Mouse (Mus musculus) CH12.LX (cell line): ENCODE measurements around the gene Gm11938. TPM values are rescaled to one million over a fixed set of nuclear protein-coding genes. Genes with fewer than 3 reads are reported as not detected.

Experiments
- DNase-seq: peaks from one replicate; pipeline ENCODE4 v3.0.0-alpha.2; 2013; ENCODE audit errors: extremely low read depth
- H3K27ac ChIP-seq: 2 replicates; pipeline ENCODE4 v1.5.1; 2012; ENCODE audit warnings: low read depth, mild to moderate bottlenecking, control low read depth, moderate library complexity; ENCODE audit not compliant: insufficient read depth
- H3K27me3 ChIP-seq: replicated peaks from 2 replicates; pipeline ENCODE3; 2012; ENCODE audit warnings: inconsistent platforms
- H3K36me3 ChIP-seq, 2 experiments: replicated peaks in 1 of 2; 2 replicates each; pipeline versions ENCODE3 to v1.6.1; 2012; ENCODE audit warnings: inconsistent platforms in 1 of 2, low read length in 1 of 2, mild to moderate bottlenecking in 1 of 2, mixed read lengths in 1 of 2, moderate library complexity in 1 of 2; ENCODE audit not compliant: control insufficient read depth in 1 of 2, insufficient read depth in 1 of 2
- H3K4me1 ChIP-seq, 2 experiments: 2 replicates each; pipeline ENCODE4 v1.6.1; 2012; ENCODE audit warnings: inconsistent platforms in 1 of 2, moderate library complexity in 1 of 2; ENCODE audit not compliant: insufficient read depth in 2 of 2, control insufficient read depth in 1 of 2
- H3K4me2 ChIP-seq: 2 replicates; pipeline ENCODE4 v1.6.1; 2012; ENCODE audit warnings: low read depth, mild to moderate bottlenecking, control low read depth; ENCODE audit not compliant: poor library complexity, insufficient read depth, severe bottlenecking
- H3K4me3 ChIP-seq, 3 experiments: fragments of 150-350 bp in 1 of 3; sonication (generic) in 1 of 3; replicated peaks in 1 of 3; 2 replicates each; pipeline versions ENCODE3 to v1.5.1; 2011 to 2012; ENCODE audit warnings: low read depth in 2 of 3, low read length in 2 of 3, mild to moderate bottlenecking in 2 of 3, moderate library complexity in 2 of 3, control low read depth in 1 of 3, improper control_type of control experiment in 1 of 3, inconsistent platforms in 1 of 3, mixed read lengths in 1 of 3; ENCODE audit not compliant: poor library complexity in 1 of 3
- H3K79me2 ChIP-seq: replicated peaks from 2 replicates; pipeline ENCODE4 v1.6.1; 2012; ENCODE audit warnings: mild to moderate bottlenecking, moderate library complexity; ENCODE audit not compliant: control insufficient read depth, poor library complexity, insufficient read depth, severe bottlenecking; ENCODE audit errors: extremely low read depth
- H3K9ac ChIP-seq: 2 replicates; pipeline ENCODE4 v1.6.1; 2012; ENCODE audit warnings: low read depth, mild to moderate bottlenecking, control low read depth, moderate library complexity; ENCODE audit not compliant: insufficient read depth
- H3K9me3 ChIP-seq: replicated peaks from 2 replicates; pipeline ENCODE3; 2012; ENCODE audit warnings: low read length, inconsistent platforms, mixed read lengths
- BHLHE40 ChIP-seq: IDR thresholded peaks from 2 replicates; pipeline ENCODE4 v1.6.1; 2011; ENCODE audit warnings: mild to moderate bottlenecking, low read depth, low read length, improper control_type of control experiment
- CHD1 ChIP-seq: IDR thresholded peaks from 2 replicates; pipeline ENCODE4 v1.6.1; 2012; ENCODE audit warnings: low read depth, low read length, improper control_type of control experiment, inconsistent platforms
- E2F4 ChIP-seq: IDR thresholded peaks from 2 replicates; pipeline ENCODE4 v1.6.1; 2011; ENCODE audit warnings: low read depth, low read length, improper control_type of control experiment; ENCODE audit not compliant: insufficient replicate concordance
- IRF4 ChIP-seq: IDR thresholded peaks from 2 replicates; pipeline ENCODE4 v1.6.1; 2014; ENCODE audit warnings: low read depth, mild to moderate bottlenecking, inconsistent platforms, low read length, improper control_type of control experiment
- JUN ChIP-seq: IDR thresholded peaks from 2 replicates; pipeline ENCODE4 v1.6.1; 2011; ENCODE audit warnings: low read depth, mild to moderate bottlenecking, low read length, improper control_type of control experiment, moderate library complexity; ENCODE audit not compliant: insufficient read depth
- MAFK ChIP-seq: IDR thresholded peaks from 2 replicates; pipeline ENCODE4 v1.6.1; 2011; ENCODE audit warnings: low read length, improper control_type of control experiment; ENCODE audit not compliant: insufficient replicate concordance
- MAX ChIP-seq: IDR thresholded peaks from 2 replicates; pipeline ENCODE4 v1.6.1; 2011; ENCODE audit warnings: low read length, improper control_type of control experiment
- MEF2A ChIP-seq: IDR thresholded peaks from 2 replicates; pipeline ENCODE4 v1.6.1; 2014; ENCODE audit warnings: low read depth, mild to moderate bottlenecking, inconsistent platforms, low read length, improper control_type of control experiment, borderline replicate concordance
- MYC ChIP-seq: IDR thresholded peaks from 2 replicates; pipeline ENCODE4 v1.6.1; 2011; ENCODE audit warnings: low read depth, mild to moderate bottlenecking, improper control_type of control experiment, low read length
- NELFE ChIP-seq: IDR thresholded peaks from 2 replicates; pipeline ENCODE4 v1.6.1; 2011; ENCODE audit warnings: low read depth, low read length, improper control_type of control experiment
- NRF1 ChIP-seq: IDR thresholded peaks from 2 replicates; pipeline ENCODE4 v1.6.1; 2014; ENCODE audit warnings: low read depth, mild to moderate bottlenecking, inconsistent platforms, low read length, improper control_type of control experiment, moderate library complexity
- PAX5 ChIP-seq: IDR thresholded peaks from 2 replicates; pipeline ENCODE4 v1.6.1; 2012; ENCODE audit warnings: low read length, inconsistent platforms, mixed read lengths
- RAD21 ChIP-seq: IDR thresholded peaks from 2 replicates; pipeline ENCODE4 v1.6.1; 2011; ENCODE audit warnings: low read depth, mild to moderate bottlenecking, low read length, improper control_type of control experiment, moderate library complexity
- RCOR1 ChIP-seq: conservative IDR thresholded peaks from 2 replicates; pipeline ENCODE4 v1.6.1; 2012; ENCODE audit warnings: low read depth, mild to moderate bottlenecking, inconsistent platforms, low read length, improper control_type of control experiment
- SMC3 ChIP-seq: IDR thresholded peaks from 2 replicates; pipeline ENCODE4 v1.6.1; 2011; ENCODE audit warnings: low read depth, low read length, improper control_type of control experiment
- TCF12 ChIP-seq: IDR thresholded peaks from 2 replicates; pipeline ENCODE4 v1.6.1; 2014; ENCODE audit warnings: low read depth, mild to moderate bottlenecking, inconsistent platforms, low read length, improper control_type of control experiment
- USF2 ChIP-seq: conservative IDR thresholded peaks from 2 replicates; pipeline ENCODE4 v1.6.1; 2011; ENCODE audit warnings: low read depth, low read length, improper control_type of control experiment
- ZC3H11A ChIP-seq: IDR thresholded peaks from 2 replicates; pipeline ENCODE4 v1.6.1; 2012; ENCODE audit warnings: low read depth, mild to moderate bottlenecking, inconsistent platforms, low read length, improper control_type of control experiment
- ZKSCAN1 ChIP-seq: IDR thresholded peaks from 2 replicates; pipeline ENCODE4 v1.6.1; 2012; ENCODE audit warnings: low read depth, inconsistent platforms, low read length, improper control_type of control experiment, borderline replicate concordance
- ZNF384 ChIP-seq: IDR thresholded peaks from 2 replicates; pipeline ENCODE4 v1.6.1; 2012; ENCODE audit warnings: low read depth, low read length, improper control_type of control experiment, inconsistent platforms
- dilution Hi-C: fragments of 300-500 bp; cut with MboI; formaldehyde crosslinking; loops from 2 replicates; pipeline ENCODE4 v1.14.3; 2020; ENCODE audit warnings: low sequenced_read_pairs; ENCODE audit not compliant: extremely low pct_unique_long_range_greater_than_20kb, extremely low pct_ligation_motif_present
- in situ Hi-C: fragments of 300-500 bp; cut with MboI; formaldehyde crosslinking; loops from 3 replicates; pipeline ENCODE4 v1.14.3; 2019; ENCODE audit warnings: low sequenced_read_pairs, low pct_ligation_motif_present, low pct_unique_long_range_greater_than_20kb, mixed read lengths
- polyA plus RNA-seq: library from polyadenylated mRNA; unstranded; fragments of >175 nt; gene quantifications from 2 replicates; pipeline ENCODE4 v1.2.1, GENCODE M21; 2012; ENCODE audit warnings: low read depth; ENCODE audit not compliant: insufficient read length
- total RNA-seq, 2 experiments: library from RNA; depleted of rRNA; stranded (reverse); fragments of 300-350 nt in 1 of 2; fragments of >200 nt in 1 of 2; gene quantifications; 2 replicates each; pipeline ENCODE4 v1.2.3; 2012 to 2014

Gene Gm11938
- total and polyA plus RNA-seq, 3 experiments = not detected

GRCm38 (mm10) chr11:99573164-99573563, 29.9 kb downstream of the Gm11938 start:
- TF ChIP-seq E2F4 = no peak
- TF ChIP-seq MEF2A = no peak
- no peak for TF ChIP-seq NRF1
- TF ChIP-seq MYC = no peak
- no peak for TF ChIP-seq ZC3H11A
- TF ChIP-seq SMC3 = no peak
- TF ChIP-seq JUN = no peak
- TF ChIP-seq MAX = no peak
- TF ChIP-seq RAD21 = no peak
- TF ChIP-seq NELFE = no peak
- TF ChIP-seq BHLHE40 = no peak
- TF ChIP-seq RCOR1 = no peak
- no peak for TF ChIP-seq CHD1
- TF ChIP-seq MAFK = no peak
- TF ChIP-seq USF2 = no peak
- dilution Hi-C loops = no loop called here

DNA sequence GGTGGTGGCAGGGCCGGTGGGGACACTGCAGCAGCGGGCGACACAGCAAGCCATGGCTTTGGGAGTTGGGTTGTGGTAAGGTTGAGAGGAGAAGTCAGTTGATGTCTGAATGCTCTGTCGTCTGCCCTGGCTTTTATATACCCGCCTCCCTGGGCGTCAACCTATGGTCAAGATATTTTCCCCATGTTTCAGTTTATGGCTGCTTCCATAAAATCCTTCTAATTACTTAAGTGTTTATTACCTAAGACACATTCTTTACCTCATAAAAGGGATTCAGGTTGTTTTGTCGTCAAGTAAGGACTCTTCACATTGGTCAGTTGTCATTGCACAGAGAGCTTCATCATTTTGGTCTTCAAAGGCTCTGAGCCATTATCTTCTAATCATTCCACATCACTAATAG, 36.6 kb downstream of the Gm11938 start, which contains the start of gene Krtap3-1:
Krtap3-1 (minus strand) TSS at position 101 of the 400 bp plus-strand sequence.
- no peak within 1 kb of the TSS for H3K9ac ChIP-seq
- H3K9me3 ChIP-seq = no peaks in the 10 kb centered on the region
- in situ Hi-C loops = no loop called here
- H3K79me2 ChIP-seq = no peaks in the 10 kb centered on the region
- H3K4me3 ChIP-seq = no peak within 1 kb of the TSS
- peaks cover 29% of the 10 kb centered on the region for H3K27me3 ChIP-seq
- H3K4me2 ChIP-seq = no peak within 1 kb of the TSS
- no peaks in the 10 kb centered on the region for H3K36me3 ChIP-seq
- no peak within 1 kb of the TSS for H3K27ac ChIP-seq
- TF ChIP-seq PAX5 (no peak), BHLHE40 (no peak), RCOR1 (no peak), RAD21 (no peak), IRF4 (no peak), ZNF384 (no peak), ZKSCAN1 (no peak), MAFK (no peak), TCF12 (no peak), MEF2A (no peak)
- TF ChIP-seq, all 38 proteins: peak for 0
- DNase-seq = no peak
- H3K4me1 ChIP-seq = peaks cover 5 to 12% of the 10 kb centered on the region in 2 experiments; a peak in 3 of 4 replicates
- dilution Hi-C loops = no loop called here

More at GRCm38 (mm10) chr11:99573164-99573563, 29.9 kb downstream of the Gm11938 start:
- H3K36me3 ChIP-seq = no peaks in the 10 kb centered on the region
- H3K79me2 ChIP-seq = no peaks in the 10 kb centered on the region
- no peak overlapping the region for H3K4me3 ChIP-seq
- H3K9me3 ChIP-seq = no peaks in the 10 kb centered on the region
- peaks cover 3% of the 10 kb centered on the region in 2 experiments; a peak in 2 of 4 replicates for H3K4me1 ChIP-seq
- H3K9ac ChIP-seq = no peak overlapping the region
- H3K27me3 ChIP-seq = peaks cover 62% of the 10 kb centered on the region
- H3K27ac ChIP-seq = no peak overlapping the region
- no peak for DNase-seq
- in situ Hi-C loops = no loop called here
- H3K4me2 ChIP-seq = no peak overlapping the region
